Comparison of ENCODE assay signal across 11 mouse cellular contexts in the genomic region with DNA sequence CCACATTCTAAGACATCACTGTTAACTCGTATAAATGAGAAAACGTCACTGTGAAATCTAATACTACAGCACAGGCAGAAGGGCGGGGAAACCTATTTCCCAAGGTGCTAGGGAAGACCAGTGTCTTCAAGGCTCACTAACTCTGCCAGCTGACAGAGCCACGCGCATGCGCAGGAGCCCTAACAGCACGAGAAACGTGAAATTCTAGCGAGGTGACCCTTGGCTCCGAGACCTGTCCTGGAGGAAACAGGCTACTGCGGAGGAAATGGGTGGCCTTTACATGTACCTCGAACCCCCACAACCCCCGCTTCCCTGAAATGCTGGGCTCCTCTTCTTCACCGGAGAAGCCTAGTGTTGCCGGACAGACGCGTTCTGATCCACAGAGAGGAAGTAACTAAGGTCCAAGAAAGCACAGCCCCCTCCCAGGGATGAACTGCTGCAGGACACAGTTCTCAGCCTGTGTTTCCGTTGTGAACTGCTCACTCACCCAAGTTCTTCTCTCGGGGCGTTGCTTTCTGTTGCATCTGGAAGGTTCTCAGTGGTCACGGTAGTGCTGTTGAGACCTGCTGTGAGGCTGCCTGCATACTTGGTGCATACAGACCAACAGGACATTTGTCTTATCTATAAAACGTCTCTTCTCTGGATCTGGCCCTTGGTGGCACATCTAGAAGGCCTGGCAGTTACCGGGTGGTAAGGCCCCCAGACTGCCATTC. TPM values are rescaled to one million over a fixed set of nuclear protein-coding genes. Genes with fewer than 3 reads are reported as not detected.
DNase-seq lines count a peak whose midpoint lies in the region; ATAC-seq and TF ChIP-seq lines count a peak whose summit lies in the region.
"Had no signal": no experiment of that assay in that cellular context is flagged by ENCODE, and none has a peak within 500 bp of the region (broad histone marks: within the 10 kb centered on the region; RNA-seq: fewer than 3 reads in every experiment).

No protein-coding gene starts in this region.

- TF ChIP-seq EP300 in MEL (IDR thresholded peaks at IDR 0.05; ENCODE audit: low read depth in 1 of 2, low read length in 2 of 2), result no peak

- no peaks in the 10 kb centered on the region for H3K27me3 ChIP-seq in MEL (ENCODE audit: control insufficient read depth in 1 of 2, insufficient read depth in 2 of 2, low read length in 2 of 2)
- H3K27me3 ChIP-seq in midbrain, embryonic 16.5 days (ENCODE audit: control insufficient read depth, insufficient read depth, low read depth, low read length), result no peaks in the 10 kb centered on the region
- H3K27me3 ChIP-seq: hindbrain, embryonic 12.5 days had no signal

- H3K4me3 ChIP-seq in MEL (ENCODE audit: control insufficient read depth in 1 of 2, insufficient read depth in 1 of 2, low read depth in 2 of 2, low read length in 2 of 2), result peak overlapping the region; percentile 66 to 84
- H3K4me3 ChIP-seq in midbrain, embryonic 16.5 days (ENCODE audit: low read depth, low read length), result no peak overlapping the region
- H3K4me3 ChIP-seq: hindbrain, embryonic 12.5 days had no signal

- peak overlapping the region; percentile 83 for H3K9ac ChIP-seq in MEL (ENCODE audit: control insufficient read depth, low read depth, low read length, poor library complexity, severe bottlenecking)
- no peak overlapping the region for H3K9ac ChIP-seq in midbrain, embryonic 16.5 days (ENCODE audit: low read depth, low read length)
- H3K9ac ChIP-seq: hindbrain, embryonic 12.5 days had no signal

- peaks cover 0 to 15% of the 10 kb centered on the region in 2 experiments; a peak in 2 of 4 replicates for H3K36me3 ChIP-seq in MEL (ENCODE audit: control insufficient read depth in 1 of 2, insufficient read depth in 2 of 2, low read length in 2 of 2)
- 0 out of 2 replicates have a peak, but pooled peaks cover 4% of the 10 kb centered on the region for H3K36me3 ChIP-seq in midbrain, embryonic 16.5 days (ENCODE audit: control insufficient read depth, insufficient read depth, low read length)
- H3K36me3 ChIP-seq: G1E had no signal

- peaks cover 5 to 24% of the 10 kb centered on the region in 2 experiments; a peak in 3 of 4 replicates for H3K4me1 ChIP-seq in MEL (ENCODE audit: control insufficient read depth in 1 of 2, insufficient read depth in 2 of 2, low read length in 2 of 2)
- peaks cover 39% of the 10 kb centered on the region for H3K4me1 ChIP-seq in midbrain, embryonic 16.5 days (ENCODE audit: control insufficient read depth, insufficient read depth, low read length)

- ATAC-seq in midbrain, embryonic 16.5 days, result no peak

- no peak for TF ChIP-seq RAD21 in MEL (IDR thresholded peaks at IDR 0.05; ENCODE audit: low read depth, low read length)

- intact Hi-C loops in heart, postnatal 14 days (cut with DNase I), result no loop called here

- TF ChIP-seq CTCF in MEL (IDR thresholded peaks at IDR 0.05 in 2 of 3, conservative IDR thresholded peaks at IDR 0.05 in 1 of 3; ENCODE audit: control insufficient read depth in 1 of 3, insufficient read depth in 1 of 3, low read depth in 2 of 3, low read length in 3 of 3, poor library complexity in 1 of 3, severe bottlenecking in 1 of 3), result no peak

- H3K27ac ChIP-seq in MEL (ENCODE audit: control insufficient read depth, low read depth, low read length), result peak overlapping the region; percentile 74
- no peak overlapping the region for H3K27ac ChIP-seq in midbrain, embryonic 16.5 days (ENCODE audit: low read length)
- H3K27ac ChIP-seq: hindbrain, embryonic 12.5 days had no signal

- H3K79me2 ChIP-seq in MEL (ENCODE audit: control insufficient read depth, insufficient read depth, low read length, poor library complexity), result peaks cover 4% of the 10 kb centered on the region; the same call in 1 of the 2 replicates

- TF ChIP-seq POLR2A in MEL (IDR thresholded peaks at IDR 0.05; ENCODE audit: control insufficient read depth in 1 of 2, insufficient read depth in 1 of 2, low read depth in 1 of 2, low read length in 2 of 2, poor library complexity in 1 of 2), result peak in 1 of 2 experiments; percentile 54; a peak in 1 of 4 replicates

- no peaks in the 10 kb centered on the region for H3K9me3 ChIP-seq in MEL (replicated peaks; ENCODE audit: insufficient read depth, low read length)
- no peaks in the 10 kb centered on the region for H3K9me3 ChIP-seq in midbrain, embryonic 16.5 days (replicated peaks; ENCODE audit: control insufficient read depth, low read length, poor library complexity, severe bottlenecking)

- DNase-seq in adrenal gland, postnatal 10 days, result peak; percentile 33
- DNase-seq in adrenal gland, adult 8-10 months, result no peak
- peak; percentile 75 for DNase-seq in MEL (ENCODE audit: low read depth, low spot score)
- peak; percentile 47 to 67 for DNase-seq in heart, postnatal 14 days
- DNase-seq in kidney, postnatal 10 days, result peak; percentile 86
- DNase-seq in frontal cortex, postnatal 14 days (ENCODE audit: low spot score in 2 of 2), result no peak
- DNase-seq in lung, postnatal 10 days, result no peak
- DNase-seq: cerebellum, adult 9-10 months had no signal

- H3K4me2 ChIP-seq in midbrain, embryonic 16.5 days (ENCODE audit: low read length), result no peak overlapping the region
- H3K4me2 ChIP-seq: hindbrain, embryonic 12.5 days had no signal

- WGBS in midbrain, embryonic 16.5 days, result 92% methylated on average over 23 of the region's 23 CpGs

TF ChIP-seq in MEL, 35 proteins besides CTCF, POLR2A, EP300 and RAD21:
- peak; percentile 90 for TF ChIP-seq NRF1 (IDR thresholded peaks at IDR 0.05; ENCODE audit: insufficient read depth, low read depth, low read length, poor library complexity, severe bottlenecking)
- no peak for TF ChIP-seq BHLHE40 (IDR thresholded peaks at IDR 0.05; ENCODE audit: borderline replicate concordance, low read depth, low read length)
- TF ChIP-seq JUND (IDR thresholded peaks at IDR 0.05; ENCODE audit: low read depth, low read length), result no peak
- TF ChIP-seq SIN3A (IDR thresholded peaks at IDR 0.05; ENCODE audit: low read length), result peak; percentile 66; the same call in 1 of the 2 replicates
- no peak for TF ChIP-seq TBP (IDR thresholded peaks at IDR 0.05; ENCODE audit: low read depth, low read length)
- TF ChIP-seq CHD1 (IDR thresholded peaks at IDR 0.05; ENCODE audit: low read depth, low read length), result no peak
- TF ChIP-seq ETS1 (IDR thresholded peaks at IDR 0.05; ENCODE audit: low read depth, low read length), result 0 out of 2 replicates have a peak, but pooled peaks have one; percentile 40
- TF ChIP-seq RCOR1 (IDR thresholded peaks at IDR 0.05; ENCODE audit: low read depth, low read length), result no peak; the same call in 1 of the 2 replicates
- peak; percentile 10; the same call in 1 of the 2 replicates for TF ChIP-seq NELFE (IDR thresholded peaks at IDR 0.05; ENCODE audit: low read depth, low read length)

RNA-seq across cellular contexts. Expression of gene Smad1, which starts 10.1 kb away (rescaled TPM):
- total RNA-seq in adrenal gland, postnatal 10 days (2021), result 10 to 100 TPM; 34.9 to 36.8 TPM
- 10 to 100 TPM; 24.2 to 37.3 (median 28.3) TPM for total RNA-seq in adrenal gland, adult 8-10 months (2022)
- total RNA-seq in MEL (2012; rRNA removed), result 1.3 and 2.1 TPM in 2 replicates
- 1 to 10 TPM in 1 of 2 experiments, not detected in 1; 2.0 TPM for polyA plus RNA-seq in MEL (2012; ENCODE audit: insufficient read depth in 1 of 2, insufficient read length in 2 of 2, low read depth in 1 of 2, low replicate concordance in 2 of 2, missing spikeins in 1 of 2)
- total RNA-seq in heart, postnatal 14 days (2021), result 10 to 100 TPM; 24.3 to 24.6 TPM
- polyA plus RNA-seq in midbrain, embryonic 16.5 days (2015; fragmentation: Nextera tagmentation; extraction: Ambion mirVana), result 58.7 and 66.6 TPM in 2 replicates

Comparison
In these comparisons a context has a peak if more than half of its experiments do, and no peak if none do; other contexts are left out.
1. DNase-seq: peak in adrenal gland, postnatal 10 days (single experiment), MEL (single experiment), heart, postnatal 14 days (2 of 2) and kidney, postnatal 10 days (single experiment); none in adrenal gland, adult 8-10 months (single experiment), frontal cortex, postnatal 14 days (0 of 2) and lung, postnatal 10 days (single experiment).